ENCODE assay signal across 16 mouse cellular contexts in the genomic region with DNA sequence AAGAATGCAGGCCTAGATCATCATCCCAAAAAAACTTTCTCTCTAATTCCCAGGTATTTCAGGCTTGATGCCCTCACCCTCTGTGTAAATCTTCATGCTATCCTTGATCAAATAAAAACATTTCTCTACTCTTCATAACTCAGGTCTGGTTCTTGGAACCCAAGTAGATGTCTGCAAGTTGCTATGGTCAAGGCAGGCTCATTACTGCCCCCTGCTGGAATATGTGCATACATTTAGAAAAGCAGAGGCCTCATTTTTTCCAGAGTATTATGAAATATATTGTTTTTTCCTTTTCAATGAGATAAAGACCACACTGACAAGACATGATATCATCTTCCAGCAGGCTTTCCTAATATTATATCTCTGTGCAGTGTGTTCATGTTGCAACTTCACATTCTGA. TPM values are rescaled to one million over a fixed set of nuclear protein-coding genes. Genes with fewer than 3 reads are reported as not detected.
DNase-seq lines count a peak whose midpoint lies in the region; ATAC-seq and TF ChIP-seq lines count a peak whose summit lies in the region.
"Had no signal": no experiment of that assay in that cellular context is flagged by ENCODE, and none has a peak within 500 bp of the region (broad histone marks: within the 10 kb centered on the region; RNA-seq: fewer than 3 reads in every experiment).

No protein-coding gene starts in this region.

- H3K9me3 ChIP-seq in kidney, postnatal 0 days (replicated peaks; ENCODE audit: low read length): no peaks in the 10 kb centered on the region
- H3K9me3 ChIP-seq in kidney, embryonic 15.5 days (replicated peaks): no peaks in the 10 kb centered on the region
- no peaks in the 10 kb centered on the region for H3K9me3 ChIP-seq in stomach, postnatal 0 days (ENCODE audit: control insufficient read depth, low read length)

- H3K27me3 ChIP-seq in kidney, postnatal 0 days (ENCODE audit: insufficient read depth, low read length): no peaks in the 10 kb centered on the region
- no peaks in the 10 kb centered on the region for H3K27me3 ChIP-seq in kidney, embryonic 15.5 days
- no peaks in the 10 kb centered on the region for H3K27me3 ChIP-seq in stomach, postnatal 0 days (ENCODE audit: control insufficient read depth, insufficient read depth, low read length)

- no peak overlapping the region for H3K4me2 ChIP-seq in kidney, postnatal 0 days (ENCODE audit: low read length)
- no peak overlapping the region for H3K4me2 ChIP-seq in kidney, embryonic 15.5 days
- H3K4me2 ChIP-seq in stomach, postnatal 0 days (replicated peaks; ENCODE audit: low read depth): no peak overlapping the region

- no peak overlapping the region for H3K27ac ChIP-seq in kidney, postnatal 0 days
- no peak overlapping the region for H3K27ac ChIP-seq in kidney, embryonic 15.5 days
- no peak overlapping the region for H3K27ac ChIP-seq in stomach, postnatal 0 days (replicated peaks)

- no peak for ATAC-seq in kidney, postnatal 0 days (replicated peaks; ENCODE audit: low FRiP score, low read depth)
- ATAC-seq in kidney, embryonic 15.5 days (replicated peaks; ENCODE audit: low FRiP score): no peak
- ATAC-seq in stomach, postnatal 0 days (ENCODE audit: low FRiP score, low TSS enrichment): no peak
- ATAC-seq: activated CD4-positive, CD25-positive, alpha-beta regulatory T cell, adult 4 months had no signal

- TF ChIP-seq CTCF in kidney, postnatal 0 days (IDR thresholded peaks at IDR 0.05; ENCODE audit: low read depth): peak; percentile 77
- peak; percentile 68 for TF ChIP-seq CTCF in stomach, postnatal 0 days (IDR thresholded peaks at IDR 0.05; ENCODE audit: low read depth)

- DNase-seq in cerebellum, postnatal 10 days: peak; percentile 16 to 31
- DNase-seq in cerebellum, adult 18-20 months: no peak
- DNase-seq in kidney, postnatal 0 days (ENCODE audit: low spot score): no peak
- peak; percentile 6 for DNase-seq in thymus, postnatal 14 days
- no peak for DNase-seq in thymus, postnatal 10 days (ENCODE audit: low spot score in 2 of 2)
- DNase-seq in stomach, postnatal 0 days (ENCODE audit: low spot score): no peak
- DNase-seq in ovary, postnatal 36 days (ENCODE audit: low spot score): no peak
- DNase-seq: cerebellum, adult 2 months; gastrocnemius, postnatal 10 days; right cerebral cortex, postnatal 14 days had no signal

- no peak for TF ChIP-seq EP300 in stomach, postnatal 0 days (optimal IDR thresholded peaks at IDR 0.05)

- H3K4me1 ChIP-seq in kidney, postnatal 0 days (replicated peaks; ENCODE audit: insufficient read depth, low read length): no peaks in the 10 kb centered on the region
- no peaks in the 10 kb centered on the region for H3K4me1 ChIP-seq in kidney, embryonic 15.5 days
- H3K4me1 ChIP-seq in stomach, postnatal 0 days (replicated peaks; ENCODE audit: control insufficient read depth, insufficient read depth): no peaks in the 10 kb centered on the region

- no peaks in the 10 kb centered on the region for H3K36me3 ChIP-seq in kidney, postnatal 0 days (ENCODE audit: insufficient read depth, low read length)
- H3K36me3 ChIP-seq in kidney, embryonic 15.5 days: no peaks in the 10 kb centered on the region
- no peaks in the 10 kb centered on the region for H3K36me3 ChIP-seq in stomach, postnatal 0 days (ENCODE audit: control insufficient read depth, insufficient read depth, low read length)

- H3K4me3 ChIP-seq in kidney, postnatal 0 days (replicated peaks; ENCODE audit: low read depth, low read length): no peak overlapping the region
- no peak overlapping the region for H3K4me3 ChIP-seq in kidney, embryonic 15.5 days (replicated peaks)
- H3K4me3 ChIP-seq in stomach, postnatal 0 days (ENCODE audit: low read depth, low read length): no peak overlapping the region

- no peak overlapping the region for H3K9ac ChIP-seq in kidney, postnatal 0 days (ENCODE audit: low read depth, low read length)
- H3K9ac ChIP-seq in kidney, embryonic 15.5 days: no peak overlapping the region
- no peak overlapping the region for H3K9ac ChIP-seq in stomach, postnatal 0 days (ENCODE audit: low read length)

RNA-seq across cellular contexts. Expression of a gene that starts 19.3 kb away (rescaled TPM):
- not detected in 2 replicates for polyA plus RNA-seq in kidney, postnatal 0 days (2015; fragmentation: Nextera tagmentation; extraction: Ambion mirVana)
- not detected in 2 replicates for polyA plus RNA-seq in kidney, embryonic 15.5 days (2015; fragmentation: Nextera tagmentation; extraction: Ambion mirVana)
- polyA plus RNA-seq in stomach, postnatal 0 days (2015; fragmentation: Nextera tagmentation; extraction: Ambion mirVana): not detected in 2 replicates
- polyA plus RNA-seq: activated CD4-positive, CD25-positive, alpha-beta regulatory T cell, adult 4 months; cerebellum, adult 2 months; heart, embryonic 16.5 days; large intestine, adult 2 months; limb, embryonic 11.5 days; stomach, embryonic 14.5 days had no signal

RNA-seq across cellular contexts. Expression of a gene that starts 29.8 kb away (rescaled TPM):
- 210 and 219 TPM in 2 replicates for polyA plus RNA-seq in kidney, postnatal 0 days (2015; fragmentation: Nextera tagmentation; extraction: Ambion mirVana)
- polyA plus RNA-seq in kidney, embryonic 15.5 days (2015; fragmentation: Nextera tagmentation; extraction: Ambion mirVana): 98.7 and 118 TPM in 2 replicates
- 1.5 and 2.2 TPM in 2 replicates for polyA plus RNA-seq in stomach, postnatal 0 days (2015; fragmentation: Nextera tagmentation; extraction: Ambion mirVana)
- polyA plus RNA-seq: activated CD4-positive, CD25-positive, alpha-beta regulatory T cell, adult 4 months; cerebellum, adult 2 months had no signal

RNA-seq across cellular contexts. Expression of a gene that starts 34.7 kb away (rescaled TPM):
- not detected in 2 replicates for polyA plus RNA-seq in kidney, postnatal 0 days (2015; fragmentation: Nextera tagmentation; extraction: Ambion mirVana)
- not detected in 2 replicates for polyA plus RNA-seq in kidney, embryonic 15.5 days (2015; fragmentation: Nextera tagmentation; extraction: Ambion mirVana)
- polyA plus RNA-seq in stomach, postnatal 0 days (2015; fragmentation: Nextera tagmentation; extraction: Ambion mirVana): 0.41 and 0.64 TPM in 2 replicates
- polyA plus RNA-seq: activated CD4-positive, CD25-positive, alpha-beta regulatory T cell, adult 4 months; cerebellum, adult 2 months; heart, embryonic 16.5 days; large intestine, adult 2 months; limb, embryonic 11.5 days; stomach, embryonic 14.5 days had no signal

RNA-seq across cellular contexts. Expression of a gene that starts 54.8 kb away (rescaled TPM):
- not detected in 2 replicates for polyA plus RNA-seq in kidney, postnatal 0 days (2015; fragmentation: Nextera tagmentation; extraction: Ambion mirVana)
- not detected in 2 replicates for polyA plus RNA-seq in kidney, embryonic 15.5 days (2015; fragmentation: Nextera tagmentation; extraction: Ambion mirVana)
- not detected in 2 replicates for polyA plus RNA-seq in stomach, postnatal 0 days (2015; fragmentation: Nextera tagmentation; extraction: Ambion mirVana)
- polyA plus RNA-seq: activated CD4-positive, CD25-positive, alpha-beta regulatory T cell, adult 4 months; cerebellum, adult 2 months; heart, embryonic 16.5 days; large intestine, adult 2 months; limb, embryonic 11.5 days; stomach, embryonic 14.5 days had no signal

Comparison
In these comparisons a context has a peak if more than half of its experiments do, and no peak if none do; other contexts are left out.
1. DNase-seq: peak in cerebellum, postnatal 10 days (2 of 2) and thymus, postnatal 14 days (single experiment); none in cerebellum, adult 18-20 months (0 of 2), kidney, postnatal 0 days (single experiment), thymus, postnatal 10 days (0 of 2), stomach, postnatal 0 days (single experiment) and ovary, postnatal 36 days (single experiment).
2. RNA of a gene that starts 29.8 kb away (polyA plus RNA-seq): 210 to 219 TPM in kidney, postnatal 0 days and 98.7 to 118 TPM in kidney, embryonic 15.5 days; 1.5 to 2.2 TPM in stomach, postnatal 0 days; every median in the first group is over 10 times any median in the second.